Comparison of ENCODE assay signal across 7 mouse cellular contexts in genomic region chr11:81151286-81152020, GRCm38 (mm10).
DNase-seq lines count a peak whose midpoint lies in the region; ATAC-seq and TF ChIP-seq lines count a peak whose summit lies in the region.

No protein-coding gene starts in this region.

- peak overlapping the region; percentile 67 for H3K4me2 ChIP-seq in lung, postnatal 0 days (replicated peaks; ENCODE audit: low read depth, low read length)
- peak overlapping the region; percentile 93 for H3K4me2 ChIP-seq in heart, embryonic 15.5 days
- peak overlapping the region; percentile 88 for H3K4me2 ChIP-seq in limb, embryonic 15.5 days

- no peak overlapping the region for H3K27ac ChIP-seq in lung, postnatal 0 days (ENCODE audit: low read length)
- H3K27ac ChIP-seq in heart, embryonic 15.5 days: no peak overlapping the region
- H3K27ac ChIP-seq in limb, embryonic 15.5 days: no peak overlapping the region

- H3K4me1 ChIP-seq in lung, postnatal 0 days (ENCODE audit: insufficient read depth, low read depth, low read length): no peaks in the 10 kb centered on the region; the same call in 1 of the 2 replicates
- peaks cover 25% of the 10 kb centered on the region for H3K4me1 ChIP-seq in heart, embryonic 15.5 days (replicated peaks)
- peaks cover 26% of the 10 kb centered on the region for H3K4me1 ChIP-seq in limb, embryonic 15.5 days

- peak; percentile 4 for DNase-seq in lung, postnatal 0 days (ENCODE audit: low spot score)
- no peak for DNase-seq in lung, postnatal 10 days
- DNase-seq in embryo, embryonic 11 days: peak; percentile 55
- no peak for DNase-seq in left cerebral cortex, adult 8-10 months (ENCODE audit: low spot score in 2 of 2)
- no peak for DNase-seq in layer of hippocampus, adult 9-10 months (ENCODE audit: low spot score)

- peak overlapping the region; percentile 33 for H3K4me3 ChIP-seq in lung, postnatal 0 days (ENCODE audit: low read depth, low read length)
- H3K4me3 ChIP-seq in heart, embryonic 15.5 days: peak overlapping the region; percentile 55
- peak overlapping the region; percentile 44 for H3K4me3 ChIP-seq in limb, embryonic 15.5 days

- no peak for TF ChIP-seq EP300 in lung, postnatal 0 days (IDR thresholded peaks at IDR 0.05)

- no peak for ATAC-seq in lung, postnatal 0 days
- ATAC-seq in heart, embryonic 15.5 days (replicated peaks; ENCODE audit: insufficient number of reproducible peaks, insufficient read depth, low FRiP score, low read depth): no peak
- ATAC-seq in limb, embryonic 15.5 days (ENCODE audit: insufficient number of reproducible peaks, low FRiP score, low TSS enrichment, low read depth): no peak

- WGBS in lung, postnatal 0 days: 11% methylated on average over 27 of the region's 36 CpGs
- WGBS in heart, embryonic 15.5 days: 5% methylated on average over 36 of the region's 36 CpGs
- WGBS in limb, embryonic 15.5 days: 6% methylated on average over 36 of the region's 36 CpGs

- no peaks in the 10 kb centered on the region for H3K9me3 ChIP-seq in lung, postnatal 0 days (ENCODE audit: low read length)
- H3K9me3 ChIP-seq in heart, embryonic 15.5 days (replicated peaks): no peaks in the 10 kb centered on the region
- no peaks in the 10 kb centered on the region for H3K9me3 ChIP-seq in limb, embryonic 15.5 days

- H3K36me3 ChIP-seq in lung, postnatal 0 days (ENCODE audit: insufficient read depth, low read length): no peaks in the 10 kb centered on the region
- no peaks in the 10 kb centered on the region for H3K36me3 ChIP-seq in heart, embryonic 15.5 days
- H3K36me3 ChIP-seq in limb, embryonic 15.5 days: no peaks in the 10 kb centered on the region

- no peak for TF ChIP-seq CTCF in lung, postnatal 0 days (IDR thresholded peaks at IDR 0.05)

- H3K27me3 ChIP-seq in lung, postnatal 0 days (replicated peaks; ENCODE audit: insufficient read depth, low read length): peaks cover 41% of the 10 kb centered on the region
- peaks cover 85% of the 10 kb centered on the region for H3K27me3 ChIP-seq in heart, embryonic 15.5 days
- peaks cover 82% of the 10 kb centered on the region for H3K27me3 ChIP-seq in limb, embryonic 15.5 days

- no peak overlapping the region for H3K9ac ChIP-seq in lung, postnatal 0 days (replicated peaks; ENCODE audit: low read depth)
- no peak overlapping the region for H3K9ac ChIP-seq in heart, embryonic 15.5 days
- no peak overlapping the region for H3K9ac ChIP-seq in limb, embryonic 15.5 days

Comparison
In these comparisons a context has a peak if more than half of its experiments do, and no peak if none do; other contexts are left out.
1. DNase-seq: peak in lung, postnatal 0 days (single experiment) and embryo, embryonic 11 days (single experiment); none in lung, postnatal 10 days (single experiment), left cerebral cortex, adult 8-10 months (0 of 2) and layer of hippocampus, adult 9-10 months (single experiment).
2. Peak in every context shown above with its lines, with median percentiles within 50 percentile points of each other: H3K4me2 ChIP-seq and H3K4me3 ChIP-seq.